Mouse (Mus musculus) ZHBTc4 (cell line): ENCODE measurements around the gene Jpt1.

Experiments
- DNase-seq: peaks from one replicate; pipeline ENCODE4 v3.0.0-alpha.2; 2011; ENCODE audit warnings: low read depth, low spot score

Jpt1 gene

GRCm38 (mm10) chr11:115475758-115476237 is 38.4 kb downstream of the Jpt1 start:
- no peak for DNase-seq

GRCm38 (mm10) chr11:115475025-115475757 is 39.0 kb downstream of the Jpt1 start, which contains the start of gene Armc7:
Gene Armc7, plus strand, starts transcription at chr11:115475667.
- DNase-seq: peak; percentile 99

GRCm38 (mm10) chr11:115473626-115474275 is 40.4 kb downstream of the Jpt1 start:
- DNase-seq: peak; percentile 96

GRCm38 (mm10) chr11:115472183-115472582 is 42.0 kb downstream of the Jpt1 start:
- DNase-seq: peak; percentile 65

GRCm38 (mm10) chr11:115467217-115467618 is 47.0 kb downstream of the Jpt1 start:
- no peak for DNase-seq

GRCm38 (mm10) chr11:115464851-115465250 is 49.3 kb downstream of the Jpt1 start:
- no peak for DNase-seq

- peak; percentile 86 for DNase-seq
Measured at GRCm38 (mm10) chr11:115463397-115463796, 50.8 kb downstream of the Jpt1 start.

- no peak for DNase-seq
Measured at GRCm38 (mm10) chr11:115462243-115462891, 51.8 kb downstream of the Jpt1 start, which contains the start of gene Slc16a5. Gene Slc16a5, plus strand, starts transcription at chr11:115462474.

- no peak for DNase-seq
Measured at GRCm38 (mm10) chr11:115461846-115462242, 52.3 kb downstream of the Jpt1 start.

- no peak for DNase-seq
Measured at GRCm38 (mm10) chr11:115460976-115461375, 53.2 kb downstream of the Jpt1 start.

- no peak for DNase-seq
Measured at GRCm38 (mm10) chr11:115457405-115457804, 56.8 kb downstream of the Jpt1 start.

GRCm38 (mm10) chr11:115456182-115456581 is 58.0 kb downstream of the Jpt1 start:
- DNase-seq: no peak

GRCm38 (mm10) chr11:115455619-115456018 is 58.6 kb downstream of the Jpt1 start:
- peak; percentile 90 for DNase-seq

GRCm38 (mm10) chr11:115454822-115455221 is 59.4 kb downstream of the Jpt1 start:
- DNase-seq: peak; percentile 72

GRCm38 (mm10) chr11:115453306-115453705 is 60.9 kb downstream of the Jpt1 start:
- DNase-seq: no peak

- no peak for DNase-seq
Measured at GRCm38 (mm10) chr11:115452281-115452860, 61.8 kb downstream of the Jpt1 start.

GRCm38 (mm10) chr11:115451781-115452241 is 62.4 kb downstream of the Jpt1 start:
- DNase-seq: peak; percentile 60

GRCm38 (mm10) chr11:115450176-115450575 is 64.0 kb downstream of the Jpt1 start:
- DNase-seq: no peak

- no peak for DNase-seq
Measured at GRCm38 (mm10) chr11:115448998-115449397, 65.2 kb downstream of the Jpt1 start.

- DNase-seq: no peak
Measured at GRCm38 (mm10) chr11:115448075-115448474, 66.1 kb downstream of the Jpt1 start.
